Mouse (Mus musculus) midbrain, embryonic 16.5 days (tissue): Measurements from ENCODE around the gene Kcnip4. TPM values are rescaled to one million over a fixed set of nuclear protein-coding genes. Genes with fewer than 3 reads are reported as not detected.

Experiments
- ATAC-seq: fragments of 200-750 bp; cut with Nextera tagmentation; 2 replicates; pipeline ENCODE4 v1.8.0; 2017; ENCODE audit warnings: moderate TSS enrichment
- H3K27ac ChIP-seq: fragments of 300-500 bp; sonication (generic); 2 replicates; pipeline ENCODE4 v1.5.1; 2014; ENCODE audit warnings: mild to moderate bottlenecking, low read length, mixed read lengths
- H3K27me3 ChIP-seq: fragments of 300-500 bp; sonication (generic); 2 replicates; pipeline ENCODE4 v1.6.1; 2014; ENCODE audit warnings: low read depth, low read length, mixed read lengths; ENCODE audit not compliant: control insufficient read depth, insufficient read depth
- H3K36me3 ChIP-seq: fragments of 300-500 bp; sonication (generic); 2 replicates; pipeline ENCODE4 v1.6.1; 2014; ENCODE audit warnings: mild to moderate bottlenecking, low read length, moderate library complexity, mixed read lengths; ENCODE audit not compliant: control insufficient read depth, insufficient read depth
- H3K4me1 ChIP-seq: fragments of 300-500 bp; sonication (generic); 2 replicates; pipeline ENCODE4 v1.6.1; 2014; ENCODE audit warnings: mild to moderate bottlenecking, low read length, mixed read lengths; ENCODE audit not compliant: control insufficient read depth, insufficient read depth
- H3K4me2 ChIP-seq: fragments of 300-500 bp; sonication (generic); 2 replicates; pipeline ENCODE4 v1.6.1; 2014; ENCODE audit warnings: mild to moderate bottlenecking, low read length, mixed read lengths
- H3K4me3 ChIP-seq: fragments of 300-500 bp; sonication (generic); 2 replicates; pipeline ENCODE4 v1.5.1; 2014; ENCODE audit warnings: low read depth, mild to moderate bottlenecking, low read length, moderate library complexity, mixed read lengths
- H3K9ac ChIP-seq: fragments of 300-500 bp; sonication (generic); 2 replicates; pipeline ENCODE4 v1.6.1; 2014; ENCODE audit warnings: low read depth, low read length, mixed read lengths
- H3K9me3 ChIP-seq: fragments of 300-500 bp; sonication (generic); replicated peaks from 2 replicates; pipeline ENCODE4 v1.6.1; 2014; ENCODE audit warnings: mild to moderate bottlenecking, low read length, mixed read lengths; ENCODE audit not compliant: control insufficient read depth, poor library complexity, severe bottlenecking
- WGBS: fragments of 180-500 bp; shearing (Covaris S2); extraction: QIAGEN DNeasy Blood & Tissue Kit; methylation state at CpG from one replicate; pipeline ENCODE4 v1.1.7; 2014; 5-methylcytosine and 5-hydroxymethylcytosine counted together
- polyA plus RNA-seq: library from polyadenylated mRNA; unstranded; fragments of >200 nt; fragmentation: Nextera tagmentation; extraction: Ambion mirVana; gene quantifications from 2 replicates; pipeline ENCODE4 v1.2.1, GENCODE M21; 2015

Gene Kcnip4
- polyA plus RNA-seq, 1 experiment from 2014 or later = 22.7 TPM

- no peak overlapping the region for H3K4me2 ChIP-seq
- H3K4me1 ChIP-seq = no peaks in the 10 kb centered on the region
- no peak overlapping the region for H3K27ac ChIP-seq
- ATAC-seq = no peak
- no peak overlapping the region for H3K9ac ChIP-seq
- no peaks in the 10 kb centered on the region for H3K36me3 ChIP-seq
- H3K9me3 ChIP-seq = no peaks in the 10 kb centered on the region
- WGBS = 76% methylated on average over 2 of the region's 2 CpGs
- H3K4me3 ChIP-seq = no peak overlapping the region
- no peaks in the 10 kb centered on the region for H3K27me3 ChIP-seq
These were observed 582.2 kb downstream of the Kcnip4 start for GRCm38 (mm10) chr5:48942378-48943088.

DNA sequence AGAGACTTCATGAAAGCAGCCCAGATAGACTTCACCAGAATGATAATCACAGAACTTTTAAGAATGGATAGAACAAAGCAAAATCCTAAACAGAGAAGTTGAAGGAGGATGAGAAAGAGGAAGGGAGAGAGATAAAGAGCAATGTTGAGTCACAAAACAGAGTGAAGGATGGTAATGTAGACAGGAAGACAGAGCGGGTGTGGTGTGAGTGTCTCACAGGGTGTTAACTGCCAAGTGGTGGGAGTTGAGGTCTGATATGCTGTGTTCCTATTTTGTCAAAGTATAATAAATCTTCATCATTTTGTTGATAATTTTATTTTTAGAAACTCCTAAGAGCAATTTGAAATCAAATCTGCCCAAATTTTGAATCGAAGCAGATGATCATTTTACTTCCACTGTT lies 592.8 kb downstream of the Kcnip4 start:
- Histone ChIP-seq H3K4me2 (no peak overlapping the region), H3K9me3 (no peaks in the 10 kb centered on the region), H3K9ac (no peak overlapping the region), H3K27ac (no peak overlapping the region), H3K36me3 (no peaks in the 10 kb centered on the region), H3K4me3 (no peak overlapping the region), H3K4me1 (no peaks in the 10 kb centered on the region), H3K27me3 (no peaks in the 10 kb centered on the region)
- WGBS = 94% methylated on average over 2 of the region's 2 CpGs
- ATAC-seq = no peak

- Histone ChIP-seq H3K9me3 (no peaks in the 10 kb centered on the region), H3K9ac (peak overlapping the region; percentile 57)
- 55% methylated on average over 8 of the region's 8 CpGs for WGBS
These were observed 634.5 kb downstream of the Kcnip4 start for GRCm38 (mm10) chr5:48890216-48890615.

GRCm38 (mm10) chr5:48889395-48890194 lies 635.1 kb downstream of the Kcnip4 start:
- peak overlapping the region; percentile 49 for H3K4me3 ChIP-seq
- WGBS = under 1% methylated on average over 18 of the region's 18 CpGs
- peak overlapping the region; percentile 6 for H3K27ac ChIP-seq
- no peaks in the 10 kb centered on the region for H3K36me3 ChIP-seq
- peak overlapping the region; percentile 73 for H3K4me2 ChIP-seq
- no peaks in the 10 kb centered on the region for H3K27me3 ChIP-seq
- H3K4me1 ChIP-seq = peaks cover 7% of the 10 kb centered on the region; the same call in 1 of the 2 replicates
- H3K9ac ChIP-seq = peak overlapping the region; percentile 57
- no peaks in the 10 kb centered on the region for H3K9me3 ChIP-seq
- ATAC-seq = peak; percentile 94

More at GRCm38 (mm10) chr5:48890216-48890615, 634.5 kb downstream of the Kcnip4 start:
- peak overlapping the region; percentile 49 for H3K4me3 ChIP-seq
- H3K4me2 ChIP-seq = peak overlapping the region; percentile 73
- 0 out of 2 replicates have a peak, but pooled peaks have one; percentile 15 for ATAC-seq
- H3K27ac ChIP-seq = no peak overlapping the region
- no peaks in the 10 kb centered on the region for H3K36me3 ChIP-seq
- H3K4me1 ChIP-seq = peaks cover 7% of the 10 kb centered on the region; the same call in 1 of the 2 replicates
- no peaks in the 10 kb centered on the region for H3K27me3 ChIP-seq

DNA sequence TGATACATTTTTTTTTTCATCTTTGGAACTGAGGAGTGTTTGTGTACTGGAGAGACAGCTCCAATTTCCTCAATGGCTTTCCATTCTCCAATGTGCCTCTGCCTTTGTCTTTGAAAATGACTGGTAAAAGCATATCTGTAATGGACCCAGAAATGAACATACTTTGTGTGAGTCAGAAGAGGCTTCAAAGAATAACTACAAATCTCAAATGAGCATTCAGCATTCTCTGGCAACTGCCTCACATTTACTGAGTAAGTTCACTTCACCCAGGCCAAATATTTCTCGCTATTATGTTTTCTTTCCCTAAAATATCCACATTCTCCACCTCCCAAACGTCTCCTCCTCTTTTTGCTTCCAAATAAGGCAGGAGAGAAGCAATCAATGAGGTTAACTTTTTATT lies 646.6 kb downstream of the Kcnip4 start:
- H3K27me3 ChIP-seq = no peaks in the 10 kb centered on the region
- no peak for ATAC-seq
- H3K4me1 ChIP-seq = no peaks in the 10 kb centered on the region
- H3K36me3 ChIP-seq = no peaks in the 10 kb centered on the region
- no peak overlapping the region for H3K27ac ChIP-seq
- H3K9me3 ChIP-seq = no peaks in the 10 kb centered on the region
- no peak overlapping the region for H3K9ac ChIP-seq
- H3K4me3 ChIP-seq = no peak overlapping the region
- WGBS = 73% methylated on average over 2 of the region's 2 CpGs
- H3K4me2 ChIP-seq = no peak overlapping the region

DNA sequence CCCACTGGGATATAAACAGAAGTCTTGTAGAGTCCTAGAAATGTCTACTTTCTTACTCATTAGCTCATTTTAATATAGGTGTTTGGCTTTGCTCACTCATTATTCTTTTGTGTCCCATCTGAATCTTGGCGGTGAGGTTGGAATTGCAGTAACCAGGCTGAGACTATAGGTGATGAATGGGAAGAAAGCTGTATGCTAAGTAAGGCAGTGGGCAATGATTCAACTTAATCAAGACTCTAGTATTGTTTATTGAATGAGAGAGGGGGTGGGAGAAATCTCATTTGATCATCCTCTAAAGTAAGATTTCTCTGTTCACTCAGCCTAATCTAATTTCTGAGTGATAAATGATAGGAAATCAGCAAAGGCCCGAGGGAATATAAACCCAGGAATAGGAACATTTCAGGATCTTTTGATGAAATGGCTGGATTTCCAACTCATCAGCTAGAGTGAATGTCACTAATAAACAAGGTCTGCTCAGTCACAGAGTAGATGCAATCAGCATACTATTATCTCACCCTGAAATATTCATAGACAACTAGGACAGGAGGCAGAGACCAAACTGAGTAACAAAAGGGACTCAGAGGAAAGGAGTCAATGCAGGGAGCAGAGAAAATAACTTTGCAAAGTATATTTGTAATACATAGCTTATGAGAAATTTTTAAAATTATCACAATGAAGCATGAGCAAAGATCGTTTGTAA lies 660.3 kb downstream of the Kcnip4 start:
- 60% methylated on average over 3 of the region's 3 CpGs for WGBS
- Histone ChIP-seq H3K4me1 (peaks cover 2% of the 10 kb centered on the region; the same call in 1 of the 2 replicates), H3K9ac (no peak overlapping the region), H3K27me3 (no peaks in the 10 kb centered on the region), H3K27ac (no peak overlapping the region), H3K4me2 (no peak overlapping the region), H3K9me3 (no peaks in the 10 kb centered on the region), H3K4me3 (no peak overlapping the region), H3K36me3 (no peaks in the 10 kb centered on the region)
- no peak for ATAC-seq

- no peak overlapping the region for H3K4me2 ChIP-seq
- no peak overlapping the region for H3K27ac ChIP-seq
- H3K27me3 ChIP-seq = no peaks in the 10 kb centered on the region
- WGBS = 27% methylated on average over 2 of the region's 2 CpGs
- no peaks in the 10 kb centered on the region for H3K36me3 ChIP-seq
- ATAC-seq = peak; percentile 25; the same call in 1 of the 2 replicates
- no peak overlapping the region for H3K9ac ChIP-seq
- 0 out of 2 replicates have a peak, but pooled peaks cover 3% of the 10 kb centered on the region for H3K9me3 ChIP-seq
- H3K4me3 ChIP-seq = no peak overlapping the region
- H3K4me1 ChIP-seq = no peaks in the 10 kb centered on the region
These were observed 683.7 kb downstream of the Kcnip4 start for GRCm38 (mm10) chr5:48840971-48841370.

GRCm38 (mm10) chr5:48795526-48795925 lies 729.2 kb downstream of the Kcnip4 start:
- WGBS = 85% methylated on average over 1 of the region's 1 CpGs
- H3K4me2 ChIP-seq = no peak overlapping the region

More at GRCm38 (mm10) chr5:48795526-48795925, 729.2 kb downstream of the Kcnip4 start:
- no peaks in the 10 kb centered on the region for H3K9me3 ChIP-seq
- no peaks in the 10 kb centered on the region for H3K27me3 ChIP-seq
- no peak overlapping the region for H3K9ac ChIP-seq
- no peak overlapping the region for H3K4me3 ChIP-seq
- no peak overlapping the region for H3K27ac ChIP-seq
- H3K36me3 ChIP-seq = no peaks in the 10 kb centered on the region
- H3K4me1 ChIP-seq = no peaks in the 10 kb centered on the region
- no peak for ATAC-seq
